Mouse (Mus musculus) CH12F3 (cell line): Measurements from ENCODE around the gene Sox14.

Experiments
- in situ Hi-C: fragments of 300-500 bp; cut with MboI; formaldehyde crosslinking; loops from 2 replicates; pipeline ENCODE4 v1.14.3; 2020; ENCODE audit warnings: low sequenced_read_pairs

Gene Sox14

GRCm38 (mm10) chr9:99875618-99876372, at the start of gene Sox14:
Sox14 (minus strand) TSS chr9:99876170.
- in situ Hi-C loops: no loop called here

GRCm38 (mm10) chr9:99879311-99879710, 3.3 kb upstream of the Sox14 start:
- in situ Hi-C loops: no loop called here

GRCm38 (mm10) chr9:99878588-99878987, 2.6 kb upstream of the Sox14 start:
- in situ Hi-C loops: no loop called here

- in situ Hi-C loops: no loop called here
Observed at GRCm38 (mm10) chr9:99877056-99877546, 1.1 kb upstream of the Sox14 start.

GRCm38 (mm10) chr9:99876373-99877055, 544 bp upstream of the Sox14 start:
- in situ Hi-C loops: no loop called here

- in situ Hi-C loops: no loop called here
Observed at GRCm38 (mm10) chr9:99874735-99875617, 994 bp downstream of the Sox14 start.

- in situ Hi-C loops: no loop called here
Observed at GRCm38 (mm10) chr9:99873721-99874120, 2.2 kb downstream of the Sox14 start.

- in situ Hi-C loops: no loop called here
Observed at GRCm38 (mm10) chr9:99873116-99873620, 2.8 kb downstream of the Sox14 start.

- in situ Hi-C loops: no loop called here
Observed at GRCm38 (mm10) chr9:99872204-99873115, 3.5 kb downstream of the Sox14 start.

GRCm38 (mm10) chr9:99871556-99872203, 4.3 kb downstream of the Sox14 start:
- in situ Hi-C loops: no loop called here

- in situ Hi-C loops: no loop called here
Observed at GRCm38 (mm10) chr9:99870780-99871555, 5.0 kb downstream of the Sox14 start.

- in situ Hi-C loops: no loop called here
Observed at GRCm38 (mm10) chr9:99869936-99870779, 5.8 kb downstream of the Sox14 start.

GRCm38 (mm10) chr9:99869275-99869674, 6.7 kb downstream of the Sox14 start:
- in situ Hi-C loops: no loop called here

- in situ Hi-C loops: no loop called here
Observed at GRCm38 (mm10) chr9:99868606-99869005, 7.4 kb downstream of the Sox14 start.

GRCm38 (mm10) chr9:99868054-99868453, 7.9 kb downstream of the Sox14 start:
- in situ Hi-C loops: no loop called here

- in situ Hi-C loops: no loop called here
Observed at GRCm38 (mm10) chr9:99862936-99863335, 13.0 kb downstream of the Sox14 start.

GRCm38 (mm10) chr9:99854486-99854885, 21.5 kb downstream of the Sox14 start:
- in situ Hi-C loops: no loop called here

GRCm38 (mm10) chr9:99853356-99853755, 22.6 kb downstream of the Sox14 start:
- in situ Hi-C loops: no loop called here
